Mouse (Mus musculus): Measurements from ENCODE around the gene Cnfn. TPM values are rescaled to one million over a fixed set of nuclear protein-coding genes. Genes with fewer than 3 reads are reported as not detected.

Gene Cnfn
- total RNA-seq, 2 experiments from 2014 or later, result not detected

GRCm38 (mm10) chr7:25391856-25392453 lies 22.4 kb upstream of the Cnfn start:
- DNase-seq, result peak in 1 of 2 experiments; percentile 2
- intact Hi-C loops (cut with DNase I), result no loop called here

- peak in 1 of 2 experiments; percentile 16 for DNase-seq
Observed at GRCm38 (mm10) chr7:25390986-25391385, 21.5 kb upstream of the Cnfn start.

GRCm38 (mm10) chr7:25390054-25390770 lies 20.7 kb upstream of the Cnfn start:
- DNase-seq, result peak; percentile 73 to 77
- intact Hi-C loops (cut with DNase I), result no loop called here

More at GRCm38 (mm10) chr7:25390986-25391385, 21.5 kb upstream of the Cnfn start:
- intact Hi-C loops (cut with DNase I), result no loop called here

- intact Hi-C loops (cut with DNase I), result loop anchor here (5.0 kb wide), 1 partner anchor 107 kb away; no protein-coding TSS in a partner anchor
Observed at GRCm38 (mm10) chr7:25388916-25389315, 19.4 kb upstream of the Cnfn start.

GRCm38 (mm10) chr7:25387811-25388440 lies 18.4 kb upstream of the Cnfn start:
- DNase-seq, result peak in 1 of 2 experiments; percentile 18
- intact Hi-C loops (cut with DNase I), result loop anchor here (5.0 kb wide), 1 partner anchor 106 kb away; no protein-coding TSS in a partner anchor

More at GRCm38 (mm10) chr7:25388916-25389315, 19.4 kb upstream of the Cnfn start:
- peak in 1 of 2 experiments; percentile 36 for DNase-seq

- intact Hi-C loops (cut with DNase I), result loop anchor here (5.0 kb wide), 1 partner anchor 104 kb away; no protein-coding TSS in a partner anchor
- DNase-seq, result peak; percentile 89 to 94
Observed at GRCm38 (mm10) chr7:25385850-25386555, 16.5 kb upstream of the Cnfn start.

GRCm38 (mm10) chr7:25385259-25385658 lies 15.7 kb upstream of the Cnfn start:
- DNase-seq, result no peak
- intact Hi-C loops (cut with DNase I), result loop anchor here (5.0 kb wide), 1 partner anchor 103 kb away; no protein-coding TSS in a partner anchor

- no peak for DNase-seq
- intact Hi-C loops (cut with DNase I), result loop anchor here (5.0 kb wide), 2 partner anchors 103 to 148 kb away; partner anchors contain the start of gene Gsk3a
Observed at GRCm38 (mm10) chr7:25384818-25385217, 15.3 kb upstream of the Cnfn start.

- intact Hi-C loops (cut with DNase I), result loop anchor here (5.0 kb wide), 1 partner anchor 147 kb away; the partner anchor contains the start of gene Gsk3a
- no peak for DNase-seq
Observed at GRCm38 (mm10) chr7:25384318-25384717, 14.8 kb upstream of the Cnfn start.

- intact Hi-C loops (cut with DNase I), result loop anchor here (5.0 kb wide), 1 partner anchor 147 kb away; the partner anchor contains the start of gene Gsk3a
- DNase-seq, result no peak
Observed at GRCm38 (mm10) chr7:25383891-25384290, 14.4 kb upstream of the Cnfn start.

- DNase-seq, result no peak
- intact Hi-C loops (cut with DNase I), result loop anchor here (5.0 kb wide), 1 partner anchor 146 kb away; the partner anchor contains the start of gene Gsk3a
Observed at GRCm38 (mm10) chr7:25383385-25383784, 13.9 kb upstream of the Cnfn start.

- intact Hi-C loops (cut with DNase I), result loop anchor here (5.0 kb wide), 1 partner anchor 145 kb away; the partner anchor contains the start of gene Gsk3a
- DNase-seq, result no peak
Observed at GRCm38 (mm10) chr7:25382541-25382940, 13.0 kb upstream of the Cnfn start.

- intact Hi-C loops (cut with DNase I), result loop anchor here (5.0 kb wide), 1 partner anchor 144 kb away; the partner anchor contains the start of gene Gsk3a
- no peak for DNase-seq
Observed at GRCm38 (mm10) chr7:25381284-25381680, 11.8 kb upstream of the Cnfn start.

GRCm38 (mm10) chr7:25380392-25381283 lies 11.1 kb upstream of the Cnfn start:
- no peak for DNase-seq
- intact Hi-C loops (cut with DNase I), result loop anchor here (5.0 kb wide), 1 partner anchor 143 kb away; the partner anchor contains the start of gene Gsk3a

- DNase-seq, result peak; percentile 53 to 69
- intact Hi-C loops (cut with DNase I), result loop anchor here (5.0 kb wide), 1 partner anchor 142 kb away; the partner anchor contains the start of gene Gsk3a
Observed at GRCm38 (mm10) chr7:25379551-25380351, 10.2 kb upstream of the Cnfn start.

GRCm38 (mm10) chr7:25378181-25379100 lies 8.9 kb upstream of the Cnfn start:
- DNase-seq, result no peak
- intact Hi-C loops (cut with DNase I), result no loop called here
